Mouse (Mus musculus) embryonic facial prominence, embryonic 10.5 days (tissue): ENCODE data around the gene Rin3. TPM values are rescaled to one million over a fixed set of nuclear protein-coding genes. Genes with fewer than 3 reads are reported as not detected.

Source experiments
- DNase-seq: peaks from one replicate; pipeline ENCODE4 v3.0.0-alpha.2; 2017; ENCODE audit warnings: low spot score
- H3K27ac ChIP-seq: fragments of 300-500 bp; sonication (generic); replicated peaks from 2 replicates; pipeline ENCODE4 v1.5.1; 2016; ENCODE audit warnings: mild to moderate bottlenecking
- H3K27me3 ChIP-seq: fragments of 300-500 bp; sonication (generic); replicated peaks from 2 replicates; pipeline ENCODE4 v1.6.1; 2016; ENCODE audit warnings: low read depth, mild to moderate bottlenecking; ENCODE audit not compliant: poor library complexity, severe bottlenecking
- H3K36me3 ChIP-seq: fragments of 300-500 bp; sonication (generic); replicated peaks from 2 replicates; pipeline ENCODE4 v1.6.1; 2016; ENCODE audit warnings: mild to moderate bottlenecking, moderate library complexity
- H3K4me1 ChIP-seq: fragments of 300-500 bp; sonication (generic); 2 replicates; pipeline ENCODE4 v1.6.1; 2016
- H3K4me3 ChIP-seq: fragments of 300-500 bp; sonication (generic); 2 replicates; pipeline ENCODE4 v1.5.1; 2016; ENCODE audit warnings: mild to moderate bottlenecking, moderate library complexity
- H3K9me3 ChIP-seq: fragments of 300-500 bp; sonication (generic); 2 replicates; pipeline ENCODE4 v1.6.1; 2016; ENCODE audit warnings: mild to moderate bottlenecking
- WGBS: fragments of 180-500 bp; shearing (Covaris S2); methylation state at CpG from one replicate; pipeline ENCODE4 v1.1.7; 2016; 5-methylcytosine and 5-hydroxymethylcytosine counted together
- polyA plus RNA-seq: library from polyadenylated mRNA; unstranded; fragments of >200 nt; fragmentation: Nextera tagmentation; extraction: Ambion mirVana; gene quantifications from 2 replicates; pipeline ENCODE4 v1.2.1, GENCODE M21; 2016

Rin3 gene
- polyA plus RNA-seq, result 3.8 and 4.0 TPM in 2 replicates

GRCm38 (mm10) chr12:102282763-102283482 is at the start of gene Rin3:
Rin3 (plus strand) TSS chr12:102283048.
- Histone ChIP-seq H3K36me3 (no peaks in the 10 kb centered on the region), H3K27me3 (peaks cover 51% of the 10 kb centered on the region), H3K4me3 (peak within 1 kb of the TSS; percentile 75), H3K27ac (peak within 1 kb of the TSS; percentile 84), H3K9me3 (0 out of 2 replicates have a peak, but pooled peaks cover 2% of the 10 kb centered on the region), H3K4me1 (peaks cover 24% of the 10 kb centered on the region)
- peak; percentile 69 for DNase-seq
- under 1% methylated on average over 75 of the region's 75 CpGs for WGBS

DNA sequence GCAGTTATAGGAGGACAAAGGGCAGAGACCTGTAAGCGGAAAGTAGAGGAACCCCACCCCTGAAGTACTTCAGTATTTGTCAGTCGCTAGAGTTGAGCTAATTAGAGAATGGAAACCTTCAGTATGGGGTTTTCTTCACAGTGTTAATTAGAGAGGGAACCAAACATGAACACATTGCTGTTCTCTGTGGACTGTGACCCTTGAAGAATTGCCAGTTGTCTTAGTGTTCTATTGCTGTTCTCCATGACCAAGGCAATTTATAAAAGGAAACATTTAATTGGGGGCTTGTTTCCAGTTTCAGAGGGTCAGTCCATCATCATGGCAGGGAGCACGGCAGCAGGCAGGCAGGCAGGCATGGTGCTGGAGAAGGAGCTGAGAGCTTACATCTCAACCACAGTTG is 47.3 kb upstream of the Rin3 start:
- H3K27me3 ChIP-seq, result no peaks in the 10 kb centered on the region
- no peaks in the 10 kb centered on the region for H3K36me3 ChIP-seq
- no peak for DNase-seq
- H3K9me3 ChIP-seq, result no peaks in the 10 kb centered on the region
- no peaks in the 10 kb centered on the region for H3K4me1 ChIP-seq
- H3K4me3 ChIP-seq, result no peak overlapping the region
- 79% methylated on average over 3 of the region's 3 CpGs for WGBS
- H3K27ac ChIP-seq, result no peak overlapping the region

DNA sequence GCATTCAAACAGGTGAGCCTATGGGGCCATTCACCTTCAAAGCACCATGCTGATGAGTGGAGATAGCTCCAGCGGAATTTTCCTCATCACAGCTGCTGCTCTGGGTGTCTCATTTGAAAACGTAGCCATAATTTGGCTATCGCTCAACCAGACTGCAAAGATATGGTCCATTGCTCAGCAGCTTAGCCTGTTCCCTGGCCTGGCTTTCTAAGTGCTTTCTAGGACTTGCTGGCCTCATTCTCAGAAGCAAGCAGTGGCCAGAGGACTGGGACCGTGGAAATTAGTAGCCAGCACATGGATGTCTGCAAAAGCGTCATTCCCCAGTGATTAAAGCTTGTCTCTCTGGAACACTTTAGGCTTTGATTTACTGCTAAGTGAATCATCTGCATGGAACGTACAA is 46.5 kb upstream of the Rin3 start:
- H3K4me1 ChIP-seq, result no peaks in the 10 kb centered on the region
- WGBS, result 89% methylated on average over 6 of the region's 6 CpGs

DNA sequence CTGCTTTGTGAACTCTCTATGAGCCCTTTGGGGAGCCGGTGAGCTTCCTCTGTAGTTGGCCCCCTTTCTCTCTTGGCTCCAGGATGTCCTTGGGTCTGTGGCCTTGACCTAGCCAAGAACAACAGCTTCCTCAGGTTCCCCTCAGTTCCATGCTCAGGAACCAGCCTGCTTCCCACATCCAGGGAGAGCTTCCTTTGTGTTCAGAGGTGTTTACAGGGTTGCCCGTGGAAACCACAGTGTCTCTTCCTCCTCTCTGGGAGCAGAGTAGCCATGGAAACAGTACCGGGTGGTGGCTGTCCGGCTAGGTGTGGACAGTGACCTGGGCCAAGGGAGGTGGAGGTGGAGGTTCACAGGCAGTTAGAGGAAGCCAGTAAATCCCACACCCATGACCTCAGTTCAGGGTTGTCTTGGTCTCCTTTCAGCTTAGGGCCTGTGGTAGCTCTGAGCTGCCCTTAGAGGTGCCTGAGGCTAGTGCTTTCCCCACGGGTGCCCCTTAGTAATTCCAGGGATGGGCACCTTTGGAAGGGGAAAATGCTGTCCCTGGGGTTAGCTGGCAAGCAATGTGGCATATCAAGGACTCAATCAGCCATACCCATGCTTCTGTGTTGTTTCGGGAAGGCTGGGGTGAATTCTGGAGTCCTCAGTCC is 40.6 kb upstream of the Rin3 start:
- H3K4me1 ChIP-seq, result peaks cover 31% of the 10 kb centered on the region
- 62% methylated on average over 6 of the region's 6 CpGs for WGBS
- H3K4me3 ChIP-seq, result no peak overlapping the region
- H3K9me3 ChIP-seq, result no peaks in the 10 kb centered on the region
- peak overlapping the region; percentile 51 for H3K27ac ChIP-seq
- DNase-seq, result peak; percentile 29
- no peaks in the 10 kb centered on the region for H3K36me3 ChIP-seq
- no peaks in the 10 kb centered on the region for H3K27me3 ChIP-seq

More for the DNA sequence above, 46.5 kb upstream of the Rin3 start:
- H3K36me3 ChIP-seq, result no peaks in the 10 kb centered on the region
- H3K9me3 ChIP-seq, result no peaks in the 10 kb centered on the region
- H3K4me3 ChIP-seq, result no peak overlapping the region
- no peaks in the 10 kb centered on the region for H3K27me3 ChIP-seq
- H3K27ac ChIP-seq, result no peak overlapping the region
- DNase-seq, result no peak

DNA sequence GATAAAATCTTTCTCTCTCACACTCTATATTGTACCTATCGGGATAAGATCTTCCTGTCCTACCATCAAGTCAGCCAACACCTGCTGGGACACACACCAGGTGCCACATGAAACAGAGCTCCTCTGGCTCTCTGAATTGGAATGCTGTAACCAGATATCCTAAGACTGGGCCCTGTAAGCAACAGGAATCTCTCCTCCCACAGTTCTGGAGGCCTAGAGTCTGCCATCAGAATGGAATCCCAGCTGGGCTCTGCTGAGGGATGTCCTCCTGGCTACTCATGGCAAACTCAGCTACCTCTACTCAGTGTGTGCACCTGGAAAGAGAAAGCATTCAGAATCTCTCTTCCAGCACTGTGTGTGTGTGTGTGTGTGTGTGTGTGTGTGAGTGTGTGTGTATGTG is 38.9 kb upstream of the Rin3 start:
- 53% methylated on average over 1 of the region's 1 CpGs for WGBS
- peaks cover 31% of the 10 kb centered on the region for H3K4me1 ChIP-seq
- H3K36me3 ChIP-seq, result no peaks in the 10 kb centered on the region
- no peaks in the 10 kb centered on the region for H3K9me3 ChIP-seq
- no peak overlapping the region for H3K27ac ChIP-seq
- no peak overlapping the region for H3K4me3 ChIP-seq
- DNase-seq, result peak; percentile 38
- no peaks in the 10 kb centered on the region for H3K27me3 ChIP-seq

DNA sequence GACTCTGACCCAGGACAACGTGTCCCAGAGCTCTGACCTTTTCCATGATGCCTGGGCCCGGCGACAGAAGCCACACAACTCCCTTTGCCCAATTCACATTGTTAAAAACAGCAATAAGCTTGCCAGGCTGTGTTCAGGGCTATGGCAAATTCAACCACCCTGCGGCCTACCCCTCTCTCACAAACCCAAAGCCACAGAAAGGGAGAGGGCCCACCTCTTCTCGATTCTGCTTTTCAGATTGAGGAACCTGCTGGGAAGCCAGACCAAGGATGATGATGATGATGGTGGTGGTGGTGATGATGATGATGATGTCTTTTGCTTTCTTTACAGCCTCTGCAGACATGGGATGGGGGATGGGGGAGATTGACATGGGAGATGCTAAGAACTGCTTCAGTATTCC is 36.6 kb upstream of the Rin3 start:
- DNase-seq, result no peak
- 91% methylated on average over 5 of the region's 5 CpGs for WGBS
- Histone ChIP-seq H3K36me3 (no peaks in the 10 kb centered on the region), H3K27ac (no peak overlapping the region), H3K27me3 (no peaks in the 10 kb centered on the region), H3K4me1 (peaks cover 31% of the 10 kb centered on the region), H3K9me3 (no peaks in the 10 kb centered on the region), H3K4me3 (no peak overlapping the region)

GRCm38 (mm10) chr12:102248104-102248503 is 34.7 kb upstream of the Rin3 start:
- H3K36me3 ChIP-seq, result no peaks in the 10 kb centered on the region
- no peak overlapping the region for H3K4me3 ChIP-seq
- H3K27ac ChIP-seq, result no peak overlapping the region
- H3K9me3 ChIP-seq, result no peaks in the 10 kb centered on the region
- WGBS, result 89% methylated on average over 6 of the region's 6 CpGs
- no peak for DNase-seq
- peaks cover 16% of the 10 kb centered on the region for H3K4me1 ChIP-seq
- no peaks in the 10 kb centered on the region for H3K27me3 ChIP-seq

DNA sequence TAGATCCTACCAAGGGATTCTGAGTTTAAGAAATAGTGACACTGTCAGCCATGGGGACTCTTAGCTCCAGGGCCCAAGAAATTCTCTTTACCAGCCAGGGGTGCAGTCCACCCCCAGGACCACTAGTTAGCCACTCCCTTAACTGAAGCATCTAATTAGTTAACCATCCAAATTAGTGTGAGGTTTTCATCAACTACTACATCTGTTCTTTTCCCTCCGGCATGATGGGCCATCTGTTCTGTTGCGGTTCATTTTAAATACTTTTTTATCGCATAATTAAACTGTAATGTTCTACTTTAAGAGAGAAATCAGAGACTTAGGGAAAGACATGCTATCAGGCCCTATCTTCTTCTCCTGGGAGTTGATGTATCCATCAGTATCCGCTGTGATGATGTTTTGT is 32.5 kb upstream of the Rin3 start:
- DNase-seq, result no peak
- no peaks in the 10 kb centered on the region for H3K9me3 ChIP-seq
- no peak overlapping the region for H3K27ac ChIP-seq
- 93% methylated on average over 4 of the region's 4 CpGs for WGBS
- H3K27me3 ChIP-seq, result no peaks in the 10 kb centered on the region
- H3K4me3 ChIP-seq, result no peak overlapping the region
- no peaks in the 10 kb centered on the region for H3K4me1 ChIP-seq
- H3K36me3 ChIP-seq, result no peaks in the 10 kb centered on the region

- H3K4me1 ChIP-seq, result no peaks in the 10 kb centered on the region
- no peaks in the 10 kb centered on the region for H3K36me3 ChIP-seq
- no peaks in the 10 kb centered on the region for H3K9me3 ChIP-seq
- no peak for DNase-seq
- 88% methylated on average over 3 of the region's 3 CpGs for whole genome bisulfite sequencing
- no peaks in the 10 kb centered on the region for H3K27me3 ChIP-seq
- no peak overlapping the region for H3K4me3 ChIP-seq
- H3K27ac ChIP-seq, result no peak overlapping the region
Observed at GRCm38 (mm10) chr12:102251070-102251469, 31.8 kb upstream of the Rin3 start.

GRCm38 (mm10) chr12:102251985-102252384 is 30.9 kb upstream of the Rin3 start:
- Histone ChIP-seq H3K27me3 (no peaks in the 10 kb centered on the region), H3K4me3 (no peak overlapping the region), H3K9me3 (no peaks in the 10 kb centered on the region), H3K36me3 (no peaks in the 10 kb centered on the region), H3K27ac (no peak overlapping the region), H3K4me1 (no peaks in the 10 kb centered on the region)
- DNase-seq, result no peak
- WGBS, result 69% methylated on average over 3 of the region's 3 CpGs

DNA sequence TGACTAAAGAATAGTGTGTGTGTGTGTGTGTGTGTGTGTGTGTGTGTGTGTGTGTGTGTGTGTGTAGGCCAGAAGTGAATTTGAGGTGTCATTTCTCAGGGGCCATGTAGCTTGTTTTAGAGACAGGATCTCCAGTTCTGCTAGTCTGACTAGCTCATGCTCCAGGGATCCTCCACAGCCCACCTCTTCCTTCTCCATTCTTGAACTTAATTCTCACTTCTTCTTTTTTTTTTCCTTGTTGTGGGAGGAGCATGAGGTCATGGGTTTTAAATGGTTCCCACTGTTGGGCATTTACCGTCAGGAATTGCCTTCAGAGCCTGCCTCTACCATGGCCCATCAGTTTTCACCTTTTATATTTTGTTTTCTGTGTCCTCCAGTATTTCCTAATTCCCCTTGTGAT is 30.3 kb upstream of the Rin3 start:
- no peak for DNase-seq
- Histone ChIP-seq H3K4me1 (no peaks in the 10 kb centered on the region), H3K27me3 (no peaks in the 10 kb centered on the region), H3K36me3 (no peaks in the 10 kb centered on the region), H3K27ac (no peak overlapping the region), H3K4me3 (no peak overlapping the region), H3K9me3 (no peaks in the 10 kb centered on the region)
- 66% methylated on average over 1 of the region's 1 CpGs for WGBS

DNA sequence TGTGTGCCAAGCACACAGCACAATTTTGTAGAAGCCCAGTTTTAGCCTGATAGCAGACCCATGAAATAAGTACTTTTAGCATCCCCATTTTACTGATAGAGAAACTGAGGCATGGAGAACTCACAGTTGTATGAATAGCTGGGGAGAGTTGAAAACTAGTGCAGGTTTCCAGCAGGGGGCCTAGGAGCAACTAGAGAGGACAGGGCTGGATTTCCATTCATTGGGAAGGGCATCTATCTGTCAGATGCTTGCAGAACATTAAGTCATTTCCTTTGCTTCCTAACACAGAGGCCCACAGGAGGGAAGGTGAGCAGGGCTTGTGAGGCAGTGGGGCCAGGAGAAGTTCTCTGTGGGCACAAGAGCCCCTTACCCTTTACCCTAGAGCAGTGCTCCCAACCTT is 27.8 kb upstream of the Rin3 start:
- Histone ChIP-seq H3K27ac (no peak overlapping the region), H3K4me1 (no peaks in the 10 kb centered on the region), H3K9me3 (no peaks in the 10 kb centered on the region)

DNA sequence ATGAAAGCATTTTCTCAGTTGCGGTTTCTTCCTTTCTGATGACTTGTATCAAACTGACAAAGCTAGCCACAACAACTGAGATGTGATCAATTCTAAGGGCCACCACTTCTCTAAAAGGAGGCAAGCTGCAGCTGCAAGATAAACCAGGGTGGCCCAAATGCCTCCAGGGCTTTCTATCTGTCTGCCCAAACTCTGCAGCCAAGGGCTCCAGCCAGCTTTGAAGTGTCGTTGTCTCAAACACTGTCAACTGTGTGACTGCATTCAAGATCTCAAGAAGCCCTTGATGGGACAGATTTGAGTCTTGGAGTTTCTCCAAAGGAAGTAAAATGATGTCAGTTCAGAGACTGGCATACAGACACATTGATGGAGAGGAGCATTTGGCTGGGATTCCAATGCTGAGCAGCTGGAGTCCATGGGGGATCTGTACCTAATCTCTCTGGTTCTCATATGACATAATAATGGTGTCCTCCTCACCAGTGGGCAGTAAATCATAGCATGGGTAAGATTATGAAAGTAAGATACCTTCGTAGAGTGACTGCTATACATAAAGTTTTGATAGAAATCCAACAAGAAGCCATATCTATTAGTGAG is 24.2 kb upstream of the Rin3 start:
- H3K9me3 ChIP-seq, result no peaks in the 10 kb centered on the region
- H3K4me1 ChIP-seq, result peaks cover 24% of the 10 kb centered on the region
- 78% methylated on average over 3 of the region's 3 CpGs for WGBS
- no peak overlapping the region for H3K27ac ChIP-seq
- no peaks in the 10 kb centered on the region for H3K36me3 ChIP-seq
- no peak overlapping the region for H3K4me3 ChIP-seq
- DNase-seq, result no peak
- no peaks in the 10 kb centered on the region for H3K27me3 ChIP-seq

More for the DNA sequence above, 27.8 kb upstream of the Rin3 start:
- no peak for DNase-seq
- Histone ChIP-seq H3K4me3 (no peak overlapping the region), H3K27me3 (no peaks in the 10 kb centered on the region), H3K36me3 (no peaks in the 10 kb centered on the region)
